Mouse (Mus musculus): ENCODE results near the gene Vrk1. TPM values are rescaled to one million over a fixed set of nuclear protein-coding genes. Genes with fewer than 3 reads are reported as not detected.
A peak's percentile ranks its signal among the peaks of the same experiment; 100 is the strongest.

Vrk1 gene
- 98.0 and 106 TPM in 2 replicates for polyA plus RNA-seq (2014; fragmentation: Nextera tagmentation; extraction: Ambion mirVana)

DNA sequence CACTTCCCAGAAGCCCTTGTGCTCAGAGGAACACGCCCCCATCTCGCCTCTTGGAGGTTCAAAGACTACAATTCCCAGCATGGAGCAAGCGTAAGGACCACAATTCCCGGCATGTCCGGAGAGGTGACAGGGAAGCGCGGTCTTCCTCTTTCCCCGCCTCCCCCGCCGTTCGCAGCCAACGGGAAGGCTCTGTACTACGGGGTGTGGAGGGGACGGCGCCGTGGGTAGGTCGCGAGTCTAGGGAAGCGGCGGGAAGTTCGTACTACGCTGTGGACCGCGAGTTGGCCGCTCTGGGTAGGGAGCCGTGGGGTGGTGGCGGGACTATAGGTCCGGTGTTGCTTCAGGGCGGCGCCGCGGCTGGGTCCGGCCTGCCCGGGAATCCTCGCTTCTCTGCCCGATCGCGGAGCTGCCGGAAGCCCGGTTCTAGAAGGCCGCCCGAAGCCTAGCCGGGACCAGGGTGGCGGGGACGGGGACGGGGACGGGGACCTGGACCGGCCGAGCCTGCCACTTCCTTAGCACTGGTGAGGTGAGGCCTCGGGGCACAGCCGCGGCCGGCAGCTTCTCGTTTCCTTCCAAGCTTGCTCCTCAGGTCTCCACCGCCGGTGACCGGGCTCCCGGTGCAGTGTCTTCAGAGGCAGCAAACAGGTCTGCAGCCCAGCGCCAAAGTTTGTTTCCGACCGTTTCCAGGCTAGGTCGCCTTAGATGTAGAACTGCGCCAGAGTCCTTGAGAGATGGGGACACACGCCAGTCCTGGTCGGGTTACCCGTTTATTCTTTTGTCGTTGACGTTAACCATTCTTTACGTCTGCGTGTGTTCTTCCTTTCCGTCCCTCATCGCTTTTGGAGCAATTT, at the start of gene Vrk1:
Vrk1 (plus strand) TSS at position 164 of the 851 bp plus-strand sequence.
- H3K4me3 ChIP-seq (ENCODE audit: low read depth, low read length), result peak within 1 kb of the TSS; percentile 88
- no peaks in the 10 kb centered on the region for H3K27me3 ChIP-seq (ENCODE audit: control insufficient read depth, insufficient read depth, low read length)
- no peaks in the 10 kb centered on the region for H3K9me3 ChIP-seq (ENCODE audit: control insufficient read depth, low read length)
- peak; percentile 98 for DNase-seq (ENCODE audit: low spot score, missing footprints)
- ATAC-seq (ENCODE audit: low FRiP score), result peak; percentile 99
- peaks cover 5% of the 10 kb centered on the region; the same call in 1 of the 2 replicates for H3K4me1 ChIP-seq (ENCODE audit: control insufficient read depth, insufficient read depth, low read length)
- H3K36me3 ChIP-seq (ENCODE audit: control insufficient read depth, insufficient read depth, low read length), result no peaks in the 10 kb centered on the region
- no peak within 1 kb of the TSS for H3K27ac ChIP-seq (ENCODE audit: low read depth, low read length)
- peak within 1 kb of the TSS; percentile 72 for H3K4me2 ChIP-seq
- H3K9ac ChIP-seq (ENCODE audit: low read length), result peak within 1 kb of the TSS; percentile 83
- under 1% methylated on average over 72 of the region's 72 CpGs for WGBS

DNA sequence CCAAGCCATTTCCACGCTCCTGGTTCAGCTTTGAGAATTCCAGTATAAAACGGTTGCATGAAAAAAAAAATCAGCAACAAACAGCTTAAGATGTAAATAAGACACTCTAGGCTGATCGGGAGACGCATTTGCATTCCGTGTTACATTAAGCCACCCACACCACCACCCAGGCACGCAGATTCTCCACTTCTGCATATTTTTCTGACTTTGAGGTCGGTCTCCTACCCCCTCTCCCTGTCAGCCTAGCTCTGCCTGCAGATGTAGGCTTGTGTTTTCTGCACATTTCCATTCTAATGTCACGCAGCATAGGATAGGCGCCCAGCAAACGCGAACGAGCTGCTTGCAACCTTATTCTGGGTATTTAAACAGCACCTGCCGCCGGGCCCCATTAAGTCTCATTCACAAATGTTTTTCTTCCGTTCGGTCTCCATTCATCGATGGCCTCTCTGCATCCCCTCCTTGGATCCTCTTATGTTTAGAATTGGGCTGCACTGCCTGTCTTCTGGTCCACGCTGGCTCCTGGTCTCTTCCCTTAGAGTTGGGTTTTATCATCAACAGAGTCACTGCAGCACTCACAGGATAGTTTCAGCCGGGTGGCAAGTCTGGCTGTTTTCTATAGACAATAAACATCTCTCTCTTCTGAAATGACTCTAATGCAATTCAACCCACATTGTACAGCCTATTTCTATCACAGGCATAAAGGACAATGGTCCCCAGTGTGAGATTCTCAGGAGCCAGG, 49.3 kb upstream of the Vrk1 start:
- Histone ChIP-seq H3K9ac (ENCODE audit: low read length) (no peak overlapping the region; the same call in 1 of the 2 replicates), H3K27ac (ENCODE audit: low read depth, low read length) (peak overlapping the region; percentile 20; the same call in 1 of the 2 replicates), H3K4me1 (ENCODE audit: control insufficient read depth, insufficient read depth, low read length) (peaks cover 17% of the 10 kb centered on the region; the same call in 1 of the 2 replicates), H3K36me3 (ENCODE audit: control insufficient read depth, insufficient read depth, low read length) (no peaks in the 10 kb centered on the region), H3K27me3 (ENCODE audit: control insufficient read depth, insufficient read depth, low read length) (peaks cover 9% of the 10 kb centered on the region), H3K9me3 (ENCODE audit: control insufficient read depth, low read length) (no peaks in the 10 kb centered on the region), H3K4me2 (peak overlapping the region; percentile 30), H3K4me3 (ENCODE audit: low read depth, low read length) (no peak overlapping the region)
- ATAC-seq (ENCODE audit: low FRiP score) (no peak), DNase-seq (ENCODE audit: low spot score, missing footprints) (peak; percentile 94)
- 9% methylated on average over 19 of the region's 19 CpGs for WGBS

DNA sequence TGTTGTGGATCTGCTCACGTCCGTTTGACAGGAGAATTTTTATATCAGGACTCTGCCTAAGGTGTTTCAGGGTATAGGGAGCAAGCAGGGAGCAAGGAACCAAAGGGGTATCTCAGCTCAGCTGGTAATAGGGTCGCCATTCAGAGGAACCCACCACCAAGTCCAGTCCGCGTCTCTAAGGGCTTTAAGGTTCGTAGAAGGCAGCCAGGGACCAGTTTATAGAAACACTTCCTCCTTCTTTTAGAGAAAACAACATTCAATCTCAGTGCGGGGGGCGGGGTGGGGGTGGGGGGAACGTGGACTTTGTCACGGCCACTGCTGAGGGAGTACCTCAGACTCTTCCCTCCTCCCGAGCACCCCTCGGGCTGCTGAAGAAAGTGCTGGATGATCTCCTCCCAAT, 48.4 kb upstream of the Vrk1 start:
- WGBS, result 5% methylated on average over 12 of the region's 12 CpGs
- Histone ChIP-seq H3K9ac (ENCODE audit: low read length) (no peak overlapping the region), H3K4me2 (peak overlapping the region; percentile 76), H3K36me3 (ENCODE audit: control insufficient read depth, insufficient read depth, low read length) (no peaks in the 10 kb centered on the region), H3K27me3 (ENCODE audit: control insufficient read depth, insufficient read depth, low read length) (peaks cover 9% of the 10 kb centered on the region), H3K4me3 (ENCODE audit: low read depth, low read length) (peak overlapping the region; percentile 34; the same call in 1 of the 2 replicates), H3K4me1 (ENCODE audit: control insufficient read depth, insufficient read depth, low read length) (peaks cover 13% of the 10 kb centered on the region; the same call in 1 of the 2 replicates), H3K27ac (ENCODE audit: low read depth, low read length) (no peak overlapping the region), H3K9me3 (ENCODE audit: control insufficient read depth, low read length) (no peaks in the 10 kb centered on the region)
- no peak for ATAC-seq (ENCODE audit: low FRiP score)
- peak; percentile 92 for DNase-seq (ENCODE audit: low spot score, missing footprints)

GRCm38 (mm10) chr12:105962103-105963011, 47.7 kb upstream of the Vrk1 start:
- no peaks in the 10 kb centered on the region for H3K36me3 ChIP-seq (ENCODE audit: control insufficient read depth, insufficient read depth, low read length)
- peak overlapping the region; percentile 53 for H3K9ac ChIP-seq (ENCODE audit: low read length)
- H3K27ac ChIP-seq (ENCODE audit: low read depth, low read length), result no peak overlapping the region
- DNase-seq (ENCODE audit: low spot score, missing footprints) (peak; percentile 100), ATAC-seq (ENCODE audit: low FRiP score) (peak; percentile 95)
- no peaks in the 10 kb centered on the region for H3K9me3 ChIP-seq (ENCODE audit: control insufficient read depth, low read length)
- H3K27me3 ChIP-seq (ENCODE audit: control insufficient read depth, insufficient read depth, low read length), result peaks cover 9% of the 10 kb centered on the region
- peak overlapping the region; percentile 76 for H3K4me2 ChIP-seq
- peaks cover 13% of the 10 kb centered on the region for H3K4me1 ChIP-seq (ENCODE audit: control insufficient read depth, insufficient read depth, low read length)
- WGBS, result under 1% methylated on average over 37 of the region's 37 CpGs
- H3K4me3 ChIP-seq (ENCODE audit: low read depth, low read length), result peak overlapping the region; percentile 34

- Histone ChIP-seq H3K9me3 (ENCODE audit: control insufficient read depth, low read length) (no peaks in the 10 kb centered on the region), H3K36me3 (ENCODE audit: control insufficient read depth, insufficient read depth, low read length) (no peaks in the 10 kb centered on the region), H3K27ac (ENCODE audit: low read depth, low read length) (no peak overlapping the region), H3K4me3 (ENCODE audit: low read depth, low read length) (peak overlapping the region; percentile 34), H3K27me3 (ENCODE audit: control insufficient read depth, insufficient read depth, low read length) (peaks cover 9% of the 10 kb centered on the region), H3K4me1 (ENCODE audit: control insufficient read depth, insufficient read depth, low read length) (peaks cover 13% of the 10 kb centered on the region), H3K9ac (ENCODE audit: low read length) (peak overlapping the region; percentile 53), H3K4me2 (peak overlapping the region; percentile 76)
- ATAC-seq (ENCODE audit: low FRiP score) (peak; percentile 67), DNase-seq (ENCODE audit: low spot score, missing footprints) (no peak)
- 4% methylated on average over 30 of the region's 30 CpGs for WGBS
These were observed 46.9 kb upstream of the Vrk1 start for GRCm38 (mm10) chr12:105963012-105963572.

GRCm38 (mm10) chr12:105966887-105967637, 43.0 kb upstream of the Vrk1 start:
- WGBS, result 51% methylated on average over 19 of the region's 19 CpGs
- no peak overlapping the region for H3K27ac ChIP-seq (ENCODE audit: low read depth, low read length)
- H3K27me3 ChIP-seq (ENCODE audit: control insufficient read depth, insufficient read depth, low read length), result peaks cover 9% of the 10 kb centered on the region
- ATAC-seq (ENCODE audit: low FRiP score) (no peak), DNase-seq (ENCODE audit: low spot score, missing footprints) (no peak)
- no peaks in the 10 kb centered on the region for H3K36me3 ChIP-seq (ENCODE audit: control insufficient read depth, insufficient read depth, low read length)
- H3K4me3 ChIP-seq (ENCODE audit: low read depth, low read length), result no peak overlapping the region
- no peak overlapping the region for H3K9ac ChIP-seq (ENCODE audit: low read length)
- H3K9me3 ChIP-seq (ENCODE audit: control insufficient read depth, low read length), result no peaks in the 10 kb centered on the region
- H3K4me1 ChIP-seq (ENCODE audit: control insufficient read depth, insufficient read depth, low read length), result peaks cover under 1% of the 10 kb centered on the region; the same call in 1 of the 2 replicates
- no peak overlapping the region for H3K4me2 ChIP-seq

DNA sequence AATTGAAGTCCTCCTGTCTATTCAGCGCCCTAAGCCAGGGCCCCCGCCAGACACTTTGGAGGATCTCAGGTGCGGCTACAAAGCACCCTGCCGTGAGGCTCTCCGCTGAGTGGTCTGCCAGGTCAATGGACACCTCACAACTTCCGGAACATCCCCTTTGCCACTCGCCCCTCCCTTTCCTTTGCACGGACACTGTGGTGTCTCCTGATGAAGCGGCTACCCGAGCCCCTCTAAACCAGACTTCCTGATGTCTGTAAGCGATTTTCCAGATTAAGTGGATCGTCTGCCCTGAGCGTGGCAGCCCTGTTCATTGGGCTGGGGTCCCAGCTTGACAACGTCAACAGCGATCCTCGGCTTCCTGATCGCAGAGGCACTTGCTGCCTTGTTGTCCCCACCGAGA, 42.2 kb upstream of the Vrk1 start:
- Histone ChIP-seq H3K9ac (ENCODE audit: low read length) (no peak overlapping the region), H3K27me3 (ENCODE audit: control insufficient read depth, insufficient read depth, low read length) (peaks cover 9% of the 10 kb centered on the region), H3K27ac (ENCODE audit: low read depth, low read length) (no peak overlapping the region)

More for the DNA sequence above, 42.2 kb upstream of the Vrk1 start:
- WGBS, result 8% methylated on average over 18 of the region's 18 CpGs
- no peaks in the 10 kb centered on the region for H3K36me3 ChIP-seq (ENCODE audit: control insufficient read depth, insufficient read depth, low read length)
- ATAC-seq (ENCODE audit: low FRiP score) (no peak), DNase-seq (ENCODE audit: low spot score, missing footprints) (no peak)
- no peak overlapping the region for H3K4me3 ChIP-seq (ENCODE audit: low read depth, low read length)
- no peaks in the 10 kb centered on the region for H3K9me3 ChIP-seq (ENCODE audit: control insufficient read depth, low read length)
- H3K4me2 ChIP-seq, result peak overlapping the region; percentile 35
- H3K4me1 ChIP-seq (ENCODE audit: control insufficient read depth, insufficient read depth, low read length), result no peaks in the 10 kb centered on the region; the same call in 1 of the 2 replicates

All from midbrain, embryonic 11.5 days (tissue).